ENCODE assay signal across 18 mouse cellular contexts in the genomic region with DNA sequence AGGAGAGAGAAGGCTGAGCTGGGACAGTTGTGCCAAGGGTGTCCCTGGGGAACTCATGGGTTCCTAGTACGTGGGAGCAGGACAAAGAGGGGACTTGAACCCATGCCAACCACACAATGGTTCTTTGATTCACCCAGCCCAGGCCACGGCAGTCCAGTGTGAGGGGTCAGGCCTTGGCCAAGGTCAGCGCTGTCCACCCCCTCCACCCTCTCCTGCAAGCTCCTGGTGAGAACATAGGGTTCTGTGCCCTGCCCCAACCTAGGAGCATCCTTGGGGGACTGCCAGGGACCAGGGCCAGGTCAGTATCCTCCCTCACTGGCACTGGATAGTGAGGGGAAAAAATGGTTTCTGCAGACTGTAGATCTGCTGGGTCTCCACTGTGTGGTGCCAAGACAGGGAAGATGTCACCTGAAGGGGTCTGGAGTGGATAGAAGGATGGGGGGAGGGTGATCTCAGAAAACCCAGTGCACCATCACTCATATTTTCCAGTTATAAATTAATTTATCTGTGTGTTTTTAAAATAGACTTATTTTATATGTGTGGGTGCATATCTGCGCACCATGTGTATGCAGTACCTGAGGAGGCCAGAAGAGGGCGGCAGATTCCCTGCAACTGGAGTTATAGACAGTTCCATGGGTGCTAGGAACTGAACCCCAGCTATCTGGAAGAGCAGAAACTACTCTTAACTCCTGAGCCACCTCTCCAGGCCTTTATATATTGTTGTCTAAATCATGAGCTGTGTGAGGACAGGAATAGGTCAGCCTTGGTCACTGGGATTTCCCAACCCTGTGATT. TPM values are rescaled to one million over a fixed set of nuclear protein-coding genes. Genes with fewer than 3 reads are reported as not detected.
A peak's percentile ranks its signal among the peaks of the same experiment; 100 is the strongest.
DNase-seq lines count a peak whose midpoint lies in the region; ATAC-seq and TF ChIP-seq lines count a peak whose summit lies in the region.
"Had no signal": no experiment of that assay in that cellular context is flagged by ENCODE, and none has a peak within 500 bp of the region (broad histone marks: within the 10 kb centered on the region; RNA-seq: fewer than 3 reads in every experiment).

No protein-coding gene starts in this region.

- DNase-seq in left cerebral cortex, adult 2 months (ENCODE audit: extremely low spot score in 1 of 2, low spot score in 2 of 2): no peak
- no peak for DNase-seq in left cerebral cortex, adult 8-10 months (ENCODE audit: low spot score in 2 of 2)
- peak; percentile 37 for DNase-seq in NIH3T3 (ENCODE audit: low read depth)
- DNase-seq in stomach, postnatal 0 days (ENCODE audit: low spot score): no peak
- DNase-seq in Muller cell, postnatal 12 days (ENCODE audit: inconsistent ontology term): no peak
- DNase-seq: adrenal gland, postnatal 36 days; cerebellum, postnatal 36 days; gastrocnemius, postnatal 14 days; kidney, postnatal 10 days; midbrain, embryonic 14.5 days had no signal

- H3K27ac ChIP-seq in left cerebral cortex, adult 2 months: no peak overlapping the region
- no peak overlapping the region for H3K27ac ChIP-seq in ES-Bruce4 (ENCODE audit: insufficient read depth, low read length)
- H3K27ac ChIP-seq in stomach, postnatal 0 days (replicated peaks): no peak overlapping the region
- H3K27ac ChIP-seq: embryonic facial prominence, embryonic 12.5 days; heart, embryonic 13.5 days; liver, embryonic 15.5 days; macrophage had no signal

- H3K4me2 ChIP-seq in stomach, postnatal 0 days (replicated peaks; ENCODE audit: low read depth): no peak overlapping the region
- H3K4me2 ChIP-seq: embryonic facial prominence, embryonic 12.5 days; heart, embryonic 13.5 days; liver, embryonic 15.5 days had no signal

- H3K9ac ChIP-seq in ES-Bruce4 (ENCODE audit: low read depth, poor library complexity, severe bottlenecking): no peak overlapping the region
- H3K9ac ChIP-seq in stomach, postnatal 0 days (ENCODE audit: low read length): no peak overlapping the region
- H3K9ac ChIP-seq: embryonic facial prominence, embryonic 12.5 days; heart, embryonic 13.5 days; liver, embryonic 15.5 days had no signal

- TF ChIP-seq EP300 in ES-Bruce4 (IDR thresholded peaks at IDR 0.05; ENCODE audit: insufficient read depth, low read depth, low read length): no peak
- no peak for TF ChIP-seq EP300 in stomach, postnatal 0 days (optimal IDR thresholded peaks at IDR 0.05)

- no peaks in the 10 kb centered on the region for H3K36me3 ChIP-seq in ES-Bruce4 (ENCODE audit: control insufficient read depth, insufficient read depth, low read length, poor library complexity, severe bottlenecking)
- H3K36me3 ChIP-seq in stomach, postnatal 0 days (ENCODE audit: control insufficient read depth, insufficient read depth, low read length): no peaks in the 10 kb centered on the region
- H3K36me3 ChIP-seq: embryonic facial prominence, embryonic 12.5 days; heart, embryonic 13.5 days; liver, embryonic 15.5 days had no signal

- no peak for TF ChIP-seq POLR2A in ES-Bruce4 (IDR thresholded peaks at IDR 0.05; ENCODE audit: insufficient read depth, low read length)

- 63% methylated on average over 5 of the region's 5 CpGs for WGBS in stomach, postnatal 0 days

- intact Hi-C loops in left cerebral cortex, adult 2 months (cut with DNase I): no loop called here

- H3K27me3 ChIP-seq in ES-Bruce4 (ENCODE audit: control insufficient read depth, insufficient read depth, low read length, poor library complexity, severe bottlenecking): no peaks in the 10 kb centered on the region
- no peaks in the 10 kb centered on the region for H3K27me3 ChIP-seq in stomach, postnatal 0 days (ENCODE audit: control insufficient read depth, insufficient read depth, low read length)

- no peak for ATAC-seq in stomach, postnatal 0 days (ENCODE audit: low FRiP score, low TSS enrichment)
- no peak for ATAC-seq in megakaryocyte progenitor cell, adult 5-6 weeks (replicated peaks; ENCODE audit: poor library complexity)
- ATAC-seq: inflammation-experienced regulatory T-cells, adult 6 months had no signal

- H3K4me3 ChIP-seq in left cerebral cortex, adult 2 months: no peak overlapping the region
- no peak overlapping the region for H3K4me3 ChIP-seq in ES-Bruce4 (ENCODE audit: low read depth, low read length)
- no peak overlapping the region for H3K4me3 ChIP-seq in stomach, postnatal 0 days (ENCODE audit: low read depth, low read length)
- H3K4me3 ChIP-seq: embryonic facial prominence, embryonic 12.5 days; heart, embryonic 13.5 days; liver, embryonic 15.5 days had no signal

- H3K4me1 ChIP-seq in ES-Bruce4 (ENCODE audit: control insufficient read depth, insufficient read depth, low read length): no peaks in the 10 kb centered on the region
- 0 out of 2 replicates have a peak, but pooled peaks cover 2% of the 10 kb centered on the region for H3K4me1 ChIP-seq in stomach, postnatal 0 days (replicated peaks; ENCODE audit: control insufficient read depth, insufficient read depth)

- no peaks in the 10 kb centered on the region for H3K9me3 ChIP-seq in ES-Bruce4 (replicated peaks; ENCODE audit: control insufficient read depth, insufficient read depth, low read length, poor library complexity, severe bottlenecking)
- H3K9me3 ChIP-seq in stomach, postnatal 0 days (ENCODE audit: control insufficient read depth, low read length): no peaks in the 10 kb centered on the region
- H3K9me3 ChIP-seq: embryonic facial prominence, embryonic 12.5 days; liver, embryonic 15.5 days had no signal

- peak; percentile 39 for TF ChIP-seq CTCF in left cerebral cortex, adult 2 months (IDR thresholded peaks at IDR 0.05)
- TF ChIP-seq CTCF in ES-Bruce4 (IDR thresholded peaks at IDR 0.05; ENCODE audit: low read depth, low read length): peak; percentile 48
- peak; percentile 51 for TF ChIP-seq CTCF in stomach, postnatal 0 days (IDR thresholded peaks at IDR 0.05; ENCODE audit: low read depth)

RNA-seq across cellular contexts. Expression of gene Fstl3, which starts 2.4 kb away (rescaled TPM):
- 1 to 10 TPM; 2.5 to 2.6 TPM for total RNA-seq in left cerebral cortex, adult 2 months (2021)
- 1 to 10 TPM; 2.5 to 3.6 (median 2.7) TPM for total RNA-seq in left cerebral cortex, adult 8-10 months (2022)
- polyA plus RNA-seq in ES-Bruce4 (2011; ENCODE audit: insufficient read depth, insufficient read length, low read depth, missing spikeins): 7.7 TPM in 2 replicates
- polyA plus RNA-seq in stomach, postnatal 0 days (2015; fragmentation: Nextera tagmentation; extraction: Ambion mirVana): 14.1 and 17.6 TPM in 2 replicates
- total RNA-seq in megakaryocyte progenitor cell, adult 5-6 weeks (2015): 1.6 and 2.7 TPM in 2 replicates
- total RNA-seq in megakaryocyte progenitor cell, adult 5-6 weeks (2017): 1.3 and 3.6 TPM in 2 replicates

RNA-seq across cellular contexts. Expression of gene Rnf126, which starts 7.9 kb away (rescaled TPM):
- total RNA-seq in left cerebral cortex, adult 2 months (2021): 10 to 100 TPM; 93.3 to 97.5 TPM
- 10 to 100 TPM; 76.8 to 92.1 (median 86.8) TPM for total RNA-seq in left cerebral cortex, adult 8-10 months (2022)
- 49.6 and 61.5 TPM in 2 replicates for polyA plus RNA-seq in ES-Bruce4 (2011; ENCODE audit: insufficient read depth, insufficient read length, low read depth, missing spikeins)
- 60.0 and 68.6 TPM in 2 replicates for polyA plus RNA-seq in stomach, postnatal 0 days (2015; fragmentation: Nextera tagmentation; extraction: Ambion mirVana)
- total RNA-seq in megakaryocyte progenitor cell, adult 5-6 weeks (2015): 55.6 and 63.0 TPM in 2 replicates
- 18.4 and 20.2 TPM in 2 replicates for total RNA-seq in megakaryocyte progenitor cell, adult 5-6 weeks (2017)

RNA-seq across cellular contexts. Expression of gene Prss57, which starts 16.1 kb away (rescaled TPM):
- total RNA-seq in left cerebral cortex, adult 2 months (2021): under 1 TPM; 0.58 to 0.75 TPM
- total RNA-seq in left cerebral cortex, adult 8-10 months (2022): under 1 TPM; 0.14 to 0.63 (median 0.39) TPM
- not detected in 2 replicates for polyA plus RNA-seq in ES-Bruce4 (2011; ENCODE audit: insufficient read depth, insufficient read length, low read depth, missing spikeins)
- 0.04 and 0.15 TPM in 2 replicates for polyA plus RNA-seq in stomach, postnatal 0 days (2015; fragmentation: Nextera tagmentation; extraction: Ambion mirVana)
- total RNA-seq in megakaryocyte progenitor cell, adult 5-6 weeks (2015): 160 and 189 TPM in 2 replicates
- 95.1 and 100.0 TPM in 2 replicates for total RNA-seq in megakaryocyte progenitor cell, adult 5-6 weeks (2017)
- total RNA-seq: adrenal gland, postnatal 36 days; gastrocnemius, postnatal 14 days had no signal
- polyA plus RNA-seq: macrophage had no signal

RNA-seq across cellular contexts. Expression of gene Palm, which starts 18.7 kb away (rescaled TPM):
- 100 to 1,000 TPM; 293 to 312 TPM for total RNA-seq in left cerebral cortex, adult 2 months (2021)
- 100 to 1,000 TPM; 265 to 281 (median 267) TPM for total RNA-seq in left cerebral cortex, adult 8-10 months (2022)
- 53.3 and 53.7 TPM in 2 replicates for polyA plus RNA-seq in ES-Bruce4 (2011; ENCODE audit: insufficient read depth, insufficient read length, low read depth, missing spikeins)
- 27.8 and 29.1 TPM in 2 replicates for polyA plus RNA-seq in stomach, postnatal 0 days (2015; fragmentation: Nextera tagmentation; extraction: Ambion mirVana)
- total RNA-seq in megakaryocyte progenitor cell, adult 5-6 weeks (2015): 65.3 and 71.4 TPM in 2 replicates
- 43.4 and 53.4 TPM in 2 replicates for total RNA-seq in megakaryocyte progenitor cell, adult 5-6 weeks (2017)

RNA-seq across cellular contexts. Expression of gene Fgf22, which starts 19.8 kb away (rescaled TPM):
- 1 to 10 TPM; 4.5 to 4.8 TPM for total RNA-seq in left cerebral cortex, adult 2 months (2021)
- 1 to 10 TPM; 4.7 to 5.9 (median 5.8) TPM for total RNA-seq in left cerebral cortex, adult 8-10 months (2022)
- 1.0 and 1.2 TPM in 2 replicates for polyA plus RNA-seq in ES-Bruce4 (2011; ENCODE audit: insufficient read depth, insufficient read length, low read depth, missing spikeins)
- polyA plus RNA-seq in stomach, postnatal 0 days (2015; fragmentation: Nextera tagmentation; extraction: Ambion mirVana): 13.5 and 14.9 TPM in 2 replicates
- not detected in 2 replicates for total RNA-seq in megakaryocyte progenitor cell, adult 5-6 weeks (2015)
- not detected in 2 replicates for total RNA-seq in megakaryocyte progenitor cell, adult 5-6 weeks (2017)
- total RNA-seq: adrenal gland, postnatal 36 days; gastrocnemius, postnatal 14 days; hematopoietic stem cell, adult 5-6 weeks had no signal
- polyA plus RNA-seq: heart, embryonic 13.5 days; liver, embryonic 15.5 days; macrophage had no signal

Comparison
In these comparisons a context has a peak if more than half of its experiments do, and no peak if none do; other contexts are left out.
1. RNA of gene Prss57, which starts 16.1 kb away (total RNA-seq): 95.1 to 189 TPM in megakaryocyte progenitor cell, adult 5-6 weeks; 0.58 to 0.75 TPM in left cerebral cortex, adult 2 months and 0.14 to 0.63 TPM in left cerebral cortex, adult 8-10 months; every median in the first group is over 10 times any median in the second.
2. Peak in every context shown above with its lines, with median percentiles within 50 percentile points of each other: CTCF ChIP-seq.